Mouse (Mus musculus): ENCODE measurements around the gene Fam241a. TPM values are rescaled to one million over a fixed set of nuclear protein-coding genes. Genes with fewer than 3 reads are reported as not detected.

Fam241a gene
- polyA plus RNA-seq, 1 experiment from 2014 or later = 7.9 TPM

DNA sequence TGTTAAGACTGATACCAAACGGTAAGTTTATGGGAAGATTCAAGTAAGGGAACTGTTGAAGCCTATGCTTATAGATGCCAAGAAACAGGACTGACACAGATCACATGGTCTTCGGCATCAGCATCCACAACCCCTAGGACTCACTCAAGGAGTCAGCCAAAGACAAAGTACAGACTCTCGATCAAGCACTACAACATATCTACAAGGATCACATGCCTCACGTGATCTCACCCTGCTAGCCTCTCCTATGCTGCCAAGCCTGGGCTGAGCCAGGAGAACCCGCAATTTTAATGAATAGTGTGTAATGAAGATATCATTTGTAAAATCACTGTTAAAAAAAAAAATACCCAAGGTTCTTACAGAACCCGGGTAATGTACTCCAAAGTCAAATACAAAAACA is 60.5 kb downstream of the Fam241a start:
- H3K4me1 ChIP-seq (ENCODE audit: control insufficient read depth, insufficient read depth, low read length) = peaks cover 15% of the 10 kb centered on the region
- H3K27me3 ChIP-seq (ENCODE audit: control insufficient read depth, insufficient read depth, low read length) = no peaks in the 10 kb centered on the region
- peak overlapping the region; percentile 95; the same call in 1 of the 2 replicates for H3K4me2 ChIP-seq (ENCODE audit: low read depth, low read length)
- H3K4me3 ChIP-seq (ENCODE audit: low read length) = no peak overlapping the region
- no peaks in the 10 kb centered on the region for H3K36me3 ChIP-seq (ENCODE audit: control insufficient read depth, insufficient read depth)
- 61% methylated on average over 6 of the region's 6 CpGs for WGBS
- no peaks in the 10 kb centered on the region for H3K9me3 ChIP-seq (replicated peaks; ENCODE audit: control insufficient read depth, low read length)
- ATAC-seq (replicated peaks; ENCODE audit: extremely low read depth, insufficient read depth, low FRiP score) = no peak
- H3K9ac ChIP-seq (ENCODE audit: low read length) = no peak overlapping the region
- H3K27ac ChIP-seq (ENCODE audit: low read length) = no peak overlapping the region

DNA sequence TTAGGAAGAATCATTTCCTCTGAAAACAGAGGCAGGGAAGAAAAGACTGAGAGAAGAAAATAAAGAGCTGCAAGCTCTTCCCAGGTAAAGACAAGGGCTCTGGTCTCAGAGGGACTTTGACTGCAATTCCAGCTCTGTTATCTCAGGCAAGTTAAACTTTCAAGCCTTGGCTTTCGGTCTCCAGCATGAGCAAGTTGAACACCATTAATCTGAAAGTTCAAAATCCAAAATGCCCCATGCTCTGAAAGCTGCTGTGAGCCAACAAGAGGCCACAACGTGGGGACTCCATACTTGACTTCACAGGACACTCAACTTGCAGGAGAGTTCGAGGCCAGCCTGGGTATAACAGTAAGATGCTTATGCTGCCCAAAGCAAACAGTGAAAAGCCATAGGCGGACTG is 62.1 kb downstream of the Fam241a start:
- ATAC-seq (replicated peaks; ENCODE audit: extremely low read depth, insufficient read depth, low FRiP score) = no peak
- 79% methylated on average over 4 of the region's 4 CpGs for WGBS

DNA sequence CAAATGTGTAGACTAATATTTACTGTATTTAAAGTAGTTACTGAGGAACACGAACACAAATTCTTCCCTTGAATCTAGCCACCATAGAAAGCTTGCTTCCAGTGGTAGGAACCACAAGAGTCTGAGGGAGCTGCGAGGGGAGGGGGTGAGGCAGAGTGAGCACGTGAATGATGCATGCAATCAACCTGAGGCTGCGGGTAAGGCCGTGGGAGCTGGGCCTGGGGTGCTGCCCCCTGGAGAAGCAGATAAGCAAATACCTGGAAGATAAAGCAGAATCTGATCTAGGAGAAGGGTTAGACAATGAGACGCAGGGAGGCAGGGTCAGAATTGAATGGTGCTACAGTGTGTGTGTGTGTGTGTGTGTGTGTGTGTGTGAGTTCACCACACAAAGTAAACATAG is 65.0 kb downstream of the Fam241a start:
- ATAC-seq (replicated peaks; ENCODE audit: extremely low read depth, insufficient read depth, low FRiP score) = no peak
- Histone ChIP-seq H3K4me1 (ENCODE audit: control insufficient read depth, insufficient read depth, low read length) (peaks cover 6% of the 10 kb centered on the region), H3K9me3 (replicated peaks; ENCODE audit: control insufficient read depth, low read length) (no peaks in the 10 kb centered on the region), H3K4me2 (ENCODE audit: low read depth, low read length) (no peak overlapping the region), H3K27me3 (ENCODE audit: control insufficient read depth, insufficient read depth, low read length) (no peaks in the 10 kb centered on the region), H3K36me3 (ENCODE audit: control insufficient read depth, insufficient read depth) (no peaks in the 10 kb centered on the region), H3K4me3 (ENCODE audit: low read length) (no peak overlapping the region), H3K9ac (ENCODE audit: low read length) (no peak overlapping the region), H3K27ac (ENCODE audit: low read length) (no peak overlapping the region)
- WGBS = 58% methylated on average over 6 of the region's 6 CpGs

More for the DNA sequence above, 62.1 kb downstream of the Fam241a start:
- Histone ChIP-seq H3K9me3 (replicated peaks; ENCODE audit: control insufficient read depth, low read length) (no peaks in the 10 kb centered on the region), H3K9ac (ENCODE audit: low read length) (no peak overlapping the region), H3K36me3 (ENCODE audit: control insufficient read depth, insufficient read depth) (no peaks in the 10 kb centered on the region), H3K4me1 (ENCODE audit: control insufficient read depth, insufficient read depth, low read length) (peaks cover 15% of the 10 kb centered on the region), H3K27ac (ENCODE audit: low read length) (no peak overlapping the region), H3K4me3 (ENCODE audit: low read length) (no peak overlapping the region), H3K4me2 (ENCODE audit: low read depth, low read length) (no peak overlapping the region), H3K27me3 (ENCODE audit: control insufficient read depth, insufficient read depth, low read length) (no peaks in the 10 kb centered on the region)

DNA sequence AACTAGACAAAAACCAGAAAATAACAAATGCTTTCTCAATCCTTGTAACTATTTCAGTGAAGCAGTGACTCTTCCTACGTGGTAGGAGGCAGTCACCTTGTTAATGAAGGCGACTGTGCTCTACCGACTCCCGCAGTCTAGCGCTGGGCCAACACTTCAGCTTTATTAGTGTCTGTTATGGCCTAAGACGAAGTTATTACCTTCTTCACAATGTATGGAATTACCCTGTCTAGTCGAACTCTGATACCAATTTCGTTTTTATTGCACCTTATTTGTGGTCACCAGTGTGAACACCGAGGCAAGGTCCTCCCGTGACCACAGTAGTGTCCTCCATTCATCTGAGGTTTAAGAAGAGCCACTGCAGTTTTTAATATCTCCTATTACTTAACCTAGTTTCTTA is 65.9 kb downstream of the Fam241a start:
- WGBS = 91% methylated on average over 10 of the region's 10 CpGs
- H3K9ac ChIP-seq (ENCODE audit: low read length) = no peak overlapping the region
- H3K27ac ChIP-seq (ENCODE audit: low read length) = no peak overlapping the region
- no peaks in the 10 kb centered on the region for H3K9me3 ChIP-seq (replicated peaks; ENCODE audit: control insufficient read depth, low read length)
- H3K36me3 ChIP-seq (ENCODE audit: control insufficient read depth, insufficient read depth) = no peaks in the 10 kb centered on the region
- H3K27me3 ChIP-seq (ENCODE audit: control insufficient read depth, insufficient read depth, low read length) = no peaks in the 10 kb centered on the region
- H3K4me3 ChIP-seq (ENCODE audit: low read length) = no peak overlapping the region
- no peak for ATAC-seq (replicated peaks; ENCODE audit: extremely low read depth, insufficient read depth, low FRiP score)
- no peak overlapping the region for H3K4me2 ChIP-seq (ENCODE audit: low read depth, low read length)
- no peaks in the 10 kb centered on the region for H3K4me1 ChIP-seq (ENCODE audit: control insufficient read depth, insufficient read depth, low read length)

DNA sequence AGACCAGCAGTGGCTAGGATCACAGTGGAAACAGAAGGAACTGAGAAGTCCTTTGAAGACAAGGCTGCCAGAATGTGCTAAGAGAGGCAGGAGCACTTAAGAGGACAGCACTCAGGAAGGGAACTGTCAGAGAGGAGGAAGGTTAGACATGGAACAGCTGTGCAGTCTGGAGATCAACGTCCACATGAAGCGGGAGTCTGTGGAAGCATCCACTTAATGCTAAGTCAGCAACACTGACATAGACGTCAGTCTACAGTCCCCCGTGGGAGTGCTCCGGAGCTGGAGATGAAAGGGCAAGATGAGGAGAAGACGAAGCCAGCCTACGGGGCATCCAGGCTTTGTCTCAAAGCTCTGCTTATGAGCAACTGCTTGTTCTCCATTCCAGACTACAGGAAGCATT is 69.0 kb downstream of the Fam241a start:
- no peaks in the 10 kb centered on the region for H3K27me3 ChIP-seq (ENCODE audit: control insufficient read depth, insufficient read depth, low read length)
- WGBS = 32% methylated on average over 7 of the region's 7 CpGs
- peaks cover 3% of the 10 kb centered on the region for H3K36me3 ChIP-seq (ENCODE audit: control insufficient read depth, insufficient read depth)
- H3K4me1 ChIP-seq (ENCODE audit: control insufficient read depth, insufficient read depth, low read length) = no peaks in the 10 kb centered on the region
- ATAC-seq (replicated peaks; ENCODE audit: extremely low read depth, insufficient read depth, low FRiP score) = peak; percentile 23; the same call in 1 of the 2 replicates
- no peaks in the 10 kb centered on the region for H3K9me3 ChIP-seq (replicated peaks; ENCODE audit: control insufficient read depth, low read length)
- no peak overlapping the region for H3K9ac ChIP-seq (ENCODE audit: low read length)
- no peak overlapping the region for H3K4me3 ChIP-seq (ENCODE audit: low read length)
- no peak overlapping the region for H3K4me2 ChIP-seq (ENCODE audit: low read depth, low read length)
- H3K27ac ChIP-seq (ENCODE audit: low read length) = no peak overlapping the region

DNA sequence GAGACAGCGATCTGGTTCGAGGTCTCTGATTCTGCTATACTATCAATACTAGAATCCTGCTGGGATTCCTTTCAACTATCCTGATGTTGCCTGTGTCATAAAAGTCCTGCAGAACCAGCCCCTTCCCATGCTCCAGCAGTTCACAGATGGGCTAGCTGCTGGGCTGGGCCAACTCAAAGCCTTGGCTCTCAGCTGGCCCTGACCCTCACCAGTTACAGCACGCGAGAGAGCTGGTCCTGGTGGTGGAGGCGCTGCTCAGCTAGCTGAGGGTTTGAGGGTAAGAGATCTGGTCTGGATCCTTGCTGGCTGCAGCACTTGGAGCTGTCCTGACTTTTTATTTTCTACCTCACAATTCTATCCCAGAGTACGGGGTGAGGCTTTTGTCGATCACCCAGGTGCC is 69.6 kb downstream of the Fam241a start:
- no peak overlapping the region for H3K27ac ChIP-seq (ENCODE audit: low read length)
- H3K9me3 ChIP-seq (replicated peaks; ENCODE audit: control insufficient read depth, low read length) = no peaks in the 10 kb centered on the region
- no peak overlapping the region for H3K9ac ChIP-seq (ENCODE audit: low read length)
- H3K36me3 ChIP-seq (ENCODE audit: control insufficient read depth, insufficient read depth) = peaks cover 8% of the 10 kb centered on the region
- 78% methylated on average over 7 of the region's 7 CpGs for WGBS
- no peak overlapping the region for H3K4me3 ChIP-seq (ENCODE audit: low read length)
- H3K27me3 ChIP-seq (ENCODE audit: control insufficient read depth, insufficient read depth, low read length) = no peaks in the 10 kb centered on the region
- no peak overlapping the region for H3K4me2 ChIP-seq (ENCODE audit: low read depth, low read length)
- no peaks in the 10 kb centered on the region for H3K4me1 ChIP-seq (ENCODE audit: control insufficient read depth, insufficient read depth, low read length)
- ATAC-seq (replicated peaks; ENCODE audit: extremely low read depth, insufficient read depth, low FRiP score) = no peak

DNA sequence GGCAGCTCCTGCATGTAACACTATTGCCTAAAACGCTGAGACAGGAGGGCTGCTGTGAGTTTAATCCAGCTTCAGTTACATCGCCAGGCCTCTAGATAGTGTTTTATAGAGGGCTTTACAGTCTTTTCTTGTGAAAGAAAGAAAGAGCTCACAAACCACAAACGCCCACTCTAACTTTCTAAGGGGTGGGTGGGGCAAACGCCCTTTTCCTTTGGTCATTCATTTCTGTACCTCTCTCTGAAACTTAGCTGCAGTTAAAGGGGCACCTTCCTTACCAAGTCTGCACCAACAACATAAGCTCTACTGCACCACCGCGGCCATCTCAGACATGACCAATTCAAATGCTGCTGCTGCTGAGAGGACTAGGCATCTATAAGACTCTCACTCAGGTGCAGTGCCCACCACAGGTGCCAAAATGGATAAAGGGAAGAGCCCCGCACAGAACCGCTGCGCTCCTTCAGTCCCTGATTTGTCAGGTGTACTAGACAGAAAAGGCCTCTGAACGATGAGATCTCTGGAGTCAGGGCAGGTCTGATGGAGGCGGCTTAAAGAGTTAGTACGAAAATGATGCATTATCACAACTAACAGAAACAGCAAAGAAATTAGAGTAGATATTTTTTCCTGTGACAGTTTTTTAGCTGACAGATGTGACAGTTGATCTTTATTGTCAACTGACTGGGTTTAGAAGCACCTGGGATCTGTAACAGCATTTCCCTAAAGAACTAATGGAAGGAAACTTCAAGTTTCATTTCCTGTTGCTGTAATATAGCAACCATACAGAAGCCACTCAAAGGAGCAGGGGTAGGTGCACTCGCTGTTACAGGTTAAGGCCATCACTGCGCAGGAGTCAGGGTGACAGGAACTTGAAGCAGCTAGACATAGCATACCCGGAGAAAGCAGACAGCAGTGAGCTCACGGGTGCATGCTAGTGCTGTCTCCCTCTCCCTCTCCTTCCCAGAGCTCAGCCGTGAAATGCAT is 71.9 kb downstream of the Fam241a start:
- Histone ChIP-seq H3K36me3 (ENCODE audit: control insufficient read depth, insufficient read depth) (peaks cover 14% of the 10 kb centered on the region), H3K4me1 (ENCODE audit: control insufficient read depth, insufficient read depth, low read length) (no peaks in the 10 kb centered on the region), H3K4me2 (ENCODE audit: low read depth, low read length) (no peak overlapping the region), H3K4me3 (ENCODE audit: low read length) (no peak overlapping the region), H3K27me3 (ENCODE audit: control insufficient read depth, insufficient read depth, low read length) (no peaks in the 10 kb centered on the region), H3K9ac (ENCODE audit: low read length) (0 out of 2 replicates have a peak overlapping the region, but pooled peaks have one; percentile 20), H3K27ac (ENCODE audit: low read length) (no peak overlapping the region), H3K9me3 (replicated peaks; ENCODE audit: control insufficient read depth, low read length) (no peaks in the 10 kb centered on the region)
- WGBS = 84% methylated on average over 17 of the region's 17 CpGs
- ATAC-seq (replicated peaks; ENCODE audit: extremely low read depth, insufficient read depth, low FRiP score) = no peak; the same call in 1 of the 2 replicates

DNA sequence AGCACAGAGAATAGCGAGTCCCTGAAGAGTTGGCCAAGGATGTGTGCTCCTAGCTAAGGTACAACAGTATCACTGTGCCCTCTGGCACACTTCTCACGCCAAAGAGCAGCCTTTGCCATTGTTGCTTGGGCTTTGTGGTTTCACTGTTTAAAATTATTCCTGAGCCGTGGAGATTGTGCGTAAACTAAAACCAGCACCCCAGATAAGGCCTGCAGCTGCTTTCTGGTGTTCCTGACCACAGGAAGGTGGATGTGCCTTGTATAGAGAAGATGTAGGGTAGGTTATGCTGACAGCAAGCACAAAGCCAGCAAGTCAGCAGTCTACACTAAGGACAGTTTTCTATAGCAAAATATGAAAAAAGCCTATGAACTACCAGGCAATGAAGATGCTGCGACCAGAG is 74.9 kb downstream of the Fam241a start:
- Histone ChIP-seq H3K4me1 (ENCODE audit: control insufficient read depth, insufficient read depth, low read length) (no peaks in the 10 kb centered on the region), H3K9me3 (replicated peaks; ENCODE audit: control insufficient read depth, low read length) (no peaks in the 10 kb centered on the region), H3K27me3 (ENCODE audit: control insufficient read depth, insufficient read depth, low read length) (no peaks in the 10 kb centered on the region), H3K36me3 (ENCODE audit: control insufficient read depth, insufficient read depth) (peaks cover 16% of the 10 kb centered on the region), H3K9ac (ENCODE audit: low read length) (no peak overlapping the region), H3K4me2 (ENCODE audit: low read depth, low read length) (no peak overlapping the region), H3K4me3 (ENCODE audit: low read length) (no peak overlapping the region), H3K27ac (ENCODE audit: low read length) (no peak overlapping the region)
- WGBS = 75% methylated on average over 5 of the region's 5 CpGs
- ATAC-seq (replicated peaks; ENCODE audit: extremely low read depth, insufficient read depth, low FRiP score) = no peak

DNA sequence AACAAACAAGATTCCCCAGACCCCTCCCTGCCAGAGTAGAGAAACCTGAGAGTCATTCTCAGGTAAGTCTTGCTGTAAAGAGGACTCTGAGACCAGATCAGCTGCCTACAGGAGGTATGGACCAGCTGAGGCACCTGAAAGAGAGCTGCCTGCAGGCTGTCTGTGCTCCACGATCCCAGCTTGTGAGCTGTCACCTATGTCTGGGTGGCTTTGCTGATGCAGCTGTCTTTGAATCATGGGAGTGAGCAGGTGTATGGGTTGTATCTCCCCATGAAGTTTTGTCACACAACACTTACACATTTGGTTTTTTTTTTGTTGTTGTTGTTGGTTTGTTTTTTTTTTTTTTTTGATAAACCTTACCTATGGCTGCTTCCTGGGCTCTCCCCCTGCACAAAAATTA is 75.7 kb downstream of the Fam241a start:
- Histone ChIP-seq H3K36me3 (ENCODE audit: control insufficient read depth, insufficient read depth) (peaks cover 16% of the 10 kb centered on the region), H3K9ac (ENCODE audit: low read length) (no peak overlapping the region), H3K27ac (ENCODE audit: low read length) (no peak overlapping the region), H3K4me2 (ENCODE audit: low read depth, low read length) (no peak overlapping the region), H3K4me1 (ENCODE audit: control insufficient read depth, insufficient read depth, low read length) (no peaks in the 10 kb centered on the region), H3K9me3 (replicated peaks; ENCODE audit: control insufficient read depth, low read length) (no peaks in the 10 kb centered on the region), H3K27me3 (ENCODE audit: control insufficient read depth, insufficient read depth, low read length) (no peaks in the 10 kb centered on the region), H3K4me3 (ENCODE audit: low read length) (no peak overlapping the region)
- ATAC-seq (replicated peaks; ENCODE audit: extremely low read depth, insufficient read depth, low FRiP score) = no peak
- WGBS = 83% methylated on average over 1 of the region's 1 CpGs
